Mouse (Mus musculus): ENCODE data around the gene Slx4ip.

Slx4ip gene

DNA sequence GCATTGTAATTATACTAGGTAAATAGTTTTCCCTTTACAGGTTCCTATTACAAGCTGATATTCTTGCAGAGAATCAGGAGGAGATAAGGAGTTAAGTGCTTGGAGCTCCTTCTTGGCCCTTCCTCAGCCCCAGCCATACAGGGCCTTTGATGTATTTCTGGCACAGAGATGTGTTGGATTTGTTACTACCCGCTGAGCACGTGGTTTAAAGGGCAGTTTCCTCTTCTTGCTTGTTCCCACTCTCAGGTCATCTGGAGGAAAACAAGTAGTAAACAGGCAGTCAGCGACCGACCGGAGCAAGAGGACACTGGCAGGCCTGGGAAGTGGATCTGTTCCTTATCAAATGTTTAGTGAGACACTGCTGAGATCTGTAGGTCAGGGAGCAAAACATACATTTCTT is 56.9 kb downstream of the Slx4ip start:
- no peak for DNase-seq (ENCODE audit: low spot score)

DNA sequence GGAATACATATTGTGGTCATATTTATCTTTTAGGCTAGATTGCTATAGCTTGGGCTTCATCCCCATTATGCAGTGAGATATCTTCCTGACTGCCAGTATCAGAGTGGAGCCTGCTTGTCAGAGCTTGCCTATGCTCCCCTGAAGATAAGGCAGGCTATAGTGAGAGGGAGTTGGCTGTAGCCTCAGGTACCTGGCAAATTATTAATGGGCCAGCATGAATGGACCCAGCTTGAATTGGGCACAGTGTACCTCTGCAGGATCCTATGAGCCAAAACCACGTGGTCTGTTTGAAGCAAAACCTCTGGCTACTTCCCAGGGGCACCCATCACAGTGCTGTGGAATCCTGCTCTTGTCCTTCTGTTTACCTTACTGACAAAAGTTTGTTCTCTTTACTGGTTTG is 61.2 kb downstream of the Slx4ip start:
- no peak for DNase-seq (ENCODE audit: low spot score)

- no peak for DNase-seq (ENCODE audit: low spot score)
These were observed 64.9 kb downstream of the Slx4ip start for GRCm38 (mm10) chr2:136955726-136956571.

DNA sequence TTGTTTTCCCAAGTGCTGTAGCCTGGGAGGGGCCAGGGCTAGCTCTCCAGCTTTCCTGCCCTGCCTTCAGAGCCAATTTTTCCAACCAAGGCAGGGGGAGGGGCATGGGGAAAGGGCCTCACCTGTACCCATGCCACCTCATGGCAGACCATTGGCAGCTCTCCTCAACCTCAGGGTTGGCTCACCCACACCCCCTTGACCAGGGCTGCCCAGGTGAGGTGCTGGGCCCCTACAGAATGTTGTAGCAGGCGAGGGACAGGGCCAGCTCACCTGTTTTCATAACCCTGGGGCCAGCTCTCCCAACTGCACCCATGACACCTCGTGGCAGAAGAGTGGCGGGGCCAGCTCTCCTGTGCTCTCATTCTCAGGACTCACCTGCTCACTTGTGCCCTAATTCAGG is 67.7 kb downstream of the Slx4ip start:
- no peak for DNase-seq (ENCODE audit: low spot score)

DNA sequence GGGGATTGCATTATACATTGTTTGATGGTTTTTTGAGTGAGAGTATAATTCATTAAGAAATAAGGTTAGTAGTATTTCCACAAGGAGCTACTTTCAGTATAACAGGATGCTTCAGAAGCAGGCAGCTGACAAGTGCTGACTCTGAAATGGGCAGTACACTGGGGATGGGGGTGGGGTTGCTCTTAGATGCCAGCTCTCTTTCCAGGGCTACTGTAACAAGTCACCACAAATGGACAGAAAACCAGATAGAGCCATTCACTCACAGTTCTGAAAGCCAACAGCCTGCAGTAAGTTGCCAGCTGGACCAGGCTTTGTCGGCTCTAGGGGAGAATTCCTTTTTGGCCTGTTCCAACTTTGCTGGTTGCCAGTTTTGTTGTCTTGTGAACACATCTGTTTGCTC is 84.8 kb downstream of the Slx4ip start:
- no peak for DNase-seq (ENCODE audit: low spot score)

DNA sequence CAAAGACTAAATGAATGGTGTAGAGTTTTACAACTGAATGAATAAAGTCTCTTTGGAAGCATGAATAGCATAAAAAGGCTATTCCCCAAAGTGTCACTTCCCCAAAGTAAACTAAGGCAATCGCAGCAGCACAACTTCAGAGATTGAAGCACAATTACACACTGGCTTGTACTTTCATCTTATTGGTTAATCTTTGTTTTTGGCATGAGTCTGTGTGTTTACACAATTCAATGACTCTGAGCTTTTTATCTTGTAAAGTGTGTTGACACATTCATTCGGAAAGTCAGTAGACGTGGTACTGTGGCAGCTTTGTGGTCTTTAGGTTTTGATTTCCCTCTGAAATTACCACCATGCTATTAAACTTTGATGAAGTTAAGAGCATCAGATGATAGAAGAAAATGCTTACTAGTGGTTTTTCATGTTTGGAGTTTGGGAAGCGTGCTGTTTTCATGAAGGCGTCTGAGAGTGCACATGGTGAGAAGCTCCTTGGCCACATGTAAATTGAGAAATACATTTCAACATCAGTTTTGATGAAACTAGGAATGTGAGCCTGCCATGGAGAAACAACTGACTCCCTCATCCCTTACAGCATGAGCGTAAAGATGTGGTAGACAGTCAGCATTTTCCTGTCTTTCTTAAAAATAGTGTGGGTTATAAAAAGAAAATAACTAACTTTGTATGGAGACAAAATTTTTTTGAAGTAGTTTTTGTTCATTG is 88.2 kb downstream of the Slx4ip start:
- DNase-seq (ENCODE audit: low spot score), result no peak

- no peak for DNase-seq (ENCODE audit: low spot score)
These were observed 90.3 kb downstream of the Slx4ip start for GRCm38 (mm10) chr2:136981062-136981879.

GRCm38 (mm10) chr2:136983959-136984358 is 92.9 kb downstream of the Slx4ip start:
- DNase-seq (ENCODE audit: low spot score), result no peak

- no peak for DNase-seq (ENCODE audit: low spot score)
These were observed 95.1 kb downstream of the Slx4ip start for GRCm38 (mm10) chr2:136985998-136986730.

GRCm38 (mm10) chr2:136993116-136993515 is 102.1 kb downstream of the Slx4ip start:
- DNase-seq (ENCODE audit: low spot score), result no peak

DNA sequence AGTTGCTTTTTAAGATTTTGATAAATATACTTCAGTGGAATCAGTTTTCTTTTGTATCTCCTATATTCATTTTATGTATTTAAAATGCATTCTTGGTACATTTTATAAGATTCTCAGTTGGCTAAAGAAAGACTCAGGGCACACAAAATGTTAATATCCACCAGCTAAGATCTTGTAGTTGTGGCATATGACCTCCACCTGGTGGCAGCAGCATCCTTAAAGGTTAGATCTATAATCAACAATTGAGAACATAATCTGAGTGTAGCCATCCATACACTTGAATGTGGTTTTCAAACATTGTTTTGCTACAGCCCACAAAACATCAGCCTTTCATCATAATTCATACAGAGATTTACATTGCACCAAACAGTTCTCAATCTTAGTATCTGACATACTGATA is 106.1 kb downstream of the Slx4ip start:
- DNase-seq (ENCODE audit: low spot score), result no peak

DNA sequence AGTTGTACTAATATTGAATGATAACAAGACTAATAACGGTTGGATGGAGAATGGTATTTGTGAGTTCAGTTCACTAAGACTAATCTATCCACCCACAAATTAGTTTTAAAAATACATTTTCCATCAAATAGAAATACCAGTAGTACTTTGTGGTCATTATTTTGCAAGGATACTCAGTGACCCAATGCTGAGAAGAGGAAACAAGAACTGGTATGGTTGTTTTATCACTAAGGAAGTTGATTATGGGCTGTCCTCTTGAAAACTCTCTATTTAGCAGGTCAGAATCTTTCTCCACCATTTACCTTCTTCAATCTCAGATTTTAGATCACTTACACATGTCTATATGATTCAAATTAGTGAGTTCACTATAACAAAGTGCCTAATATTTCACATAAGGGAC is 111.0 kb downstream of the Slx4ip start:
- DNase-seq (ENCODE audit: low spot score), result no peak

DNA sequence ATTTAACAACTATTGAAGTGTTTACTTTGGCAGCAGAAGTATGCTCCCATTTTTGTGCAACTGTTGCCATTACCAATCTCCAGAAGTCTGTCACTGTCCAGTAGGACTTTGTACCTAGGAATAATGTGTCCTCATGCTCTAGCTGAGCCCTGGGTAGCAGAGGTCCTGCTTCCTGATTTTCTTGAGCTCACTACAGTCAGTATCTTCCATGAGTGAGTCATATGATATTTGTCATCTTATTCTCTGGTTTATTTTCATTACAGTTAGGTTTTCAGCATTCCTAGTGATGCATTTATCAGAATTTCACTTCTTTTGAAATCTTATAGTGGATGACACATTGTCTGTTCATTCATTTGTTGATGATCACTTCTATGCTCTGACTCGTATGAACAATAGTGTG is 115.6 kb downstream of the Slx4ip start:
- DNase-seq (ENCODE audit: low spot score), result no peak

DNA sequence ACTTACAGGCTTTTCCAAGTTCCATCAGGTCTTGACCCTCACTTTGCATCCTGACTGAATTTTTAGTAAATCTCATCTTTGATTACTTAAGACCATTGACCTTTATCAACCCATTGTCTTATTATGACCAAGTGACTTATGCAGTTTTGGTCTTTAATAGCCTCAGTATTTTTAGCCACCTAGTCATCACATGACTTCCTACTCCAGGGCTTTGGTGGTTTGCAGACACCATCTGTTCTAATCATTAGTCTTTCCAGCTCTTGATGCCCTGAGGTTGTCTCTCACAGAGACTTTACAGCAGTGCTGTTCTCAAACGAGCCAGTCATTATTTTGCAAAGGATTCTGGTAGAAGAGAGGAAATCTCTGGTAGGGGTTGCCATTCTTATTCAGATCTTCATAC is 121.0 kb downstream of the Slx4ip start:
- no peak for DNase-seq (ENCODE audit: low spot score)

DNA sequence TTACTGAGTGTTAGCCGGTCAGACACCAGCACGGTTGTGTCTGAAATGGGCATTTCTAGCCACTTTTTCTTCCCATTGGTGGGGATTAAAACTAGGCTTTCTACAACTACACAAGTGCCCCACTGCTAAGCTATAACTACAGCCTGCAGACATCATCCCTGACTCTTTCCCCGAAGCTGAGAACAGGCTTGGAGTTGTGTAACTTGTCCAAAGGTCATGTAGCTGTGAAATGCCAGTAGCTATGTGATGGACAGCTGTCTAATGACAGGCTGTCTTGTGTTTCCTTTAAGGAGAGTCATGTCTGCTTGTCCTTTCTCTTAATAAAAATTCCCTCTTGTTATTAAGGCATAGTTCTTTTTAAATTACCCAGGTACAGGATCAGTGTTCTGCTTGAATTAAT is 122.1 kb downstream of the Slx4ip start:
- DNase-seq (ENCODE audit: low spot score), result no peak

DNA sequence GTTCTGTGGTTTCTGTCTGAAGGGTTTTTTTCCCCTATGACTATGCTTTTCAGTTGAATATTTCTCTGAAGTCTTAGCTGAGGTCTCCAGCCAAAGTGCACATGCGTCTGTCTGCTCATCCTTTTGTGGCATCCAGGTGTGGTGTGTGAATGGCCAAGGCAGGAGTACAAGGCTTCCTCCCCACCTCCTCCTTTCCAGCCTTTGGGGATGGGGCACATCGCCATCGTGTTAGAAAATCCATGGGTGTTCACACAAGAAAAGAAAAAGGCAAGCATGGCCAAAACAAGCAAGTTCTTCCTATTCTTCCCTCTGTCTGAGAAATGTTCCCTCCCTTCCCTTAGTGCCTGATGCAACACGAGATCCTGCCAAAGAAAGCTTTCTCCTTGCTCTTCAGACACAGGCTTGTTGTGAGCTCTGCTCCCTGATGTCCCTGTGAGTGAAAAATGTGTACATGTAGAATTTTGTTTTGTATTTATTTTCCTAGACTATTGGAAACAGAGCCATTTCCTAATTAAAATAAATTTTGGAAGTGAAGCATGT is 122.9 kb downstream of the Slx4ip start:
- no peak for DNase-seq (ENCODE audit: low spot score)

- no peak for DNase-seq (ENCODE audit: low spot score)
These were observed 123.4 kb downstream of the Slx4ip start for GRCm38 (mm10) chr2:137014423-137014822.

DNA sequence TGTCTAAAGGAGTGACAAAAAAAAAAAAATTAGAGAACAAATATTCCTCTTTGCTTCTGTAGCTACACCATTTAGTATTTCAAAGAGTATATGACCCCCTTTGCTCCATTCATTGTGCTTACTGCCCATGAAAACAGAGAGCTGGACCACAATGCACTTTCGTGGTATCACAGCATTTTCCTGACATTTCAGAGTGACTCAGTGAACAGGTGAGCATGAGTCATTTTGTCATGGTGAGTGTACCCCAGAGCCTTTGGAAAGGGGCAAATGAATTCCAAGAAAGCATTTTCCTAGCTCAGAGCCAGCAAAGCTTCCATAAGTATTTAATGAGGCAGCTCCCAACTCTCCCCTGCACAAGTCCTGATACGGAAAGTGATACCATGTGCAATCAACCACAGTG is 153.1 kb downstream of the Slx4ip start:
- no peak for DNase-seq (ENCODE audit: low spot score)

GRCm38 (mm10) chr2:137049367-137049766 is 158.3 kb downstream of the Slx4ip start:
- DNase-seq (ENCODE audit: low spot score), result no peak

- DNase-seq (ENCODE audit: low spot score), result no peak
These were observed 158.9 kb downstream of the Slx4ip start for GRCm38 (mm10) chr2:137049906-137050305.

DNA sequence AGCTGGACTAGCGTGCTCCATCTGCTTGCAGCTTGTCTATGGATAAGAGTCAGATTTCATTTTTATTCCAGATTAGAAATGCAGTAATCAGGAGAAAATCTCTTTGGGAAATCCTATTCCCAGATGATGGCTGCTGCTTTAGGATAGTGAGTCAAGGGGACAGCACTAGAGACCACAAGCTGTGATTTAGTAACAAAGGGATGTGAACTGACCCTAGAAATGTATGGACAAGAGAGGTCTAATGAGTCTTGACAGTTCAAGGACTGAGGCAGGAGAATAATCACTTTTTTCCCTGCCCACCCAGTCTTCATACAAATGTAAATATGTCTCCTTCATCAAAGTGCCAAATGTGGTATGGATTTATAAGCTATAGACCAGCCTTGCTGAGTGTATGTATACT is 172.8 kb downstream of the Slx4ip start:
- DNase-seq (ENCODE audit: low spot score), result no peak

- no peak for DNase-seq (ENCODE audit: low spot score)
These were observed 173.5 kb downstream of the Slx4ip start for GRCm38 (mm10) chr2:137064513-137064912.

Measured in testis, postnatal 14 days (tissue).